Mouse (Mus musculus): ENCODE measurements around the gene Gpr141.
"Not testable (repeated sequence)": the region's sequence is repeated elsewhere in the genome, so short reads cannot be mapped to it uniquely, and the experiment has no call there.

Gene Gpr141

GRCm38 (mm10) chr13:19824071-19824470 is at the start of gene Gpr141:
Gene Gpr141 (minus strand): TSS chr13:19824257.
- DNase-seq (ENCODE audit: low spot score in 2 of 2), result no peak

GRCm38 (mm10) chr13:19864241-19864640 is 40.2 kb upstream of the Gpr141 start:
- DNase-seq (ENCODE audit: low spot score in 2 of 2), result no peak

- DNase-seq (ENCODE audit: low spot score in 2 of 2), result no peak
These were observed 30.7 kb upstream of the Gpr141 start for GRCm38 (mm10) chr13:19854629-19855333.

GRCm38 (mm10) chr13:19854049-19854448 is 30.0 kb upstream of the Gpr141 start:
- DNase-seq (ENCODE audit: low spot score in 2 of 2), result no peak

GRCm38 (mm10) chr13:19843448-19843847 is 19.4 kb upstream of the Gpr141 start:
- no peak for DNase-seq (ENCODE audit: low spot score in 2 of 2)

GRCm38 (mm10) chr13:19842707-19843106 is 18.6 kb upstream of the Gpr141 start:
- DNase-seq (ENCODE audit: low spot score in 2 of 2), result no peak

- DNase-seq (ENCODE audit: low spot score in 2 of 2), result no peak
These were observed 17.6 kb upstream of the Gpr141 start for GRCm38 (mm10) chr13:19841615-19842014.

- no peak for DNase-seq (ENCODE audit: low spot score in 2 of 2)
These were observed 16.1 kb upstream of the Gpr141 start for GRCm38 (mm10) chr13:19840206-19840605.

- DNase-seq (ENCODE audit: low spot score in 2 of 2), result no peak
These were observed 6.5 kb upstream of the Gpr141 start for GRCm38 (mm10) chr13:19830560-19830959.

- DNase-seq (ENCODE audit: low spot score in 2 of 2), result no peak
These were observed 4.0 kb upstream of the Gpr141 start for GRCm38 (mm10) chr13:19828095-19828494.

- DNase-seq (ENCODE audit: low spot score in 2 of 2), result no peak
These were observed 2.4 kb downstream of the Gpr141 start for GRCm38 (mm10) chr13:19821639-19822038.

- no peak for DNase-seq (ENCODE audit: low spot score in 2 of 2)
These were observed 4.1 kb downstream of the Gpr141 start for GRCm38 (mm10) chr13:19819926-19820325.

GRCm38 (mm10) chr13:19819243-19819642 is 4.8 kb downstream of the Gpr141 start:
- DNase-seq (ENCODE audit: low spot score in 2 of 2), result no peak

- DNase-seq (ENCODE audit: low spot score in 2 of 2), result no peak
These were observed 29.1 kb downstream of the Gpr141 start for GRCm38 (mm10) chr13:19794942-19795341.

- no peak for DNase-seq (ENCODE audit: low spot score in 2 of 2)
These were observed 29.6 kb downstream of the Gpr141 start for GRCm38 (mm10) chr13:19794486-19794885.

- no peak for DNase-seq (ENCODE audit: low spot score in 2 of 2)
These were observed 30.3 kb downstream of the Gpr141 start for GRCm38 (mm10) chr13:19793761-19794160.

- not testable (repeated sequence) for DNase-seq (ENCODE audit: low spot score in 2 of 2)
These were observed 36.1 kb downstream of the Gpr141 start for GRCm38 (mm10) chr13:19787946-19788345.

- no peak for DNase-seq (ENCODE audit: low spot score in 2 of 2)
These were observed 53.9 kb downstream of the Gpr141 start for GRCm38 (mm10) chr13:19770163-19770562.

- DNase-seq (ENCODE audit: low spot score in 2 of 2), result no peak
These were observed 56.9 kb downstream of the Gpr141 start for GRCm38 (mm10) chr13:19767202-19767601.

GRCm38 (mm10) chr13:19764276-19764675 is 59.8 kb downstream of the Gpr141 start:
- DNase-seq (ENCODE audit: low spot score in 2 of 2), result no peak

- no peak for DNase-seq (ENCODE audit: low spot score in 2 of 2)
These were observed 60.8 kb downstream of the Gpr141 start for GRCm38 (mm10) chr13:19763211-19763610.

GRCm38 (mm10) chr13:19745741-19746140 is 78.3 kb downstream of the Gpr141 start:
- DNase-seq (ENCODE audit: low spot score in 2 of 2), result no peak

GRCm38 (mm10) chr13:19744536-19744935 is 79.5 kb downstream of the Gpr141 start:
- DNase-seq (ENCODE audit: low spot score in 2 of 2), result no peak

- DNase-seq (ENCODE audit: low spot score in 2 of 2), result peak; percentile 8 to 23
These were observed 89.5 kb downstream of the Gpr141 start for GRCm38 (mm10) chr13:19734597-19734996.

Data from right cerebral cortex, adult 2 months (tissue).